Mouse (Mus musculus) intestine, postnatal 0 days (tissue): ENCODE results near the gene Ndel1. TPM values are rescaled to one million over a fixed set of nuclear protein-coding genes. Genes with fewer than 3 reads are reported as not detected.

Experiments
- ATAC-seq: fragments of 200-750 bp; cut with Nextera tagmentation; 2 replicates; pipeline ENCODE4 v1.8.0; 2017; ENCODE audit warnings: mild to moderate bottlenecking, moderate TSS enrichment, moderate library complexity
- H3K27ac ChIP-seq: fragments of 300-500 bp; sonication (generic); 2 replicates; pipeline ENCODE4 v1.5.1; 2014; ENCODE audit warnings: mild to moderate bottlenecking, low read depth, low read length, moderate library complexity
- H3K27me3 ChIP-seq: fragments of 300-500 bp; sonication (generic); replicated peaks from 2 replicates; pipeline ENCODE4 v1.6.1; 2014; ENCODE audit warnings: low read length, mixed read lengths; ENCODE audit not compliant: control insufficient read depth, insufficient read depth
- H3K36me3 ChIP-seq: fragments of 300-500 bp; sonication (generic); 2 replicates; pipeline ENCODE4 v1.6.1; 2014; ENCODE audit warnings: mild to moderate bottlenecking, moderate library complexity; ENCODE audit not compliant: control insufficient read depth, insufficient read depth
- H3K4me1 ChIP-seq: fragments of 300-500 bp; sonication (generic); replicated peaks from 2 replicates; pipeline ENCODE4 v1.6.1; 2014; ENCODE audit warnings: antibody characterized with exemption, low read length, mixed read lengths; ENCODE audit not compliant: control insufficient read depth, insufficient read depth
- H3K4me2 ChIP-seq: fragments of 300-500 bp; sonication (generic); replicated peaks from 2 replicates; pipeline ENCODE4 v1.6.1; 2014; ENCODE audit warnings: low read depth, mild to moderate bottlenecking, moderate library complexity
- H3K4me3 ChIP-seq: fragments of 300-500 bp; sonication (generic); 2 replicates; pipeline ENCODE4 v1.5.1; 2014; ENCODE audit warnings: low read depth, low read length
- H3K9ac ChIP-seq: fragments of 300-500 bp; sonication (generic); 2 replicates; pipeline ENCODE4 v1.6.1; 2014; ENCODE audit warnings: mild to moderate bottlenecking, low read depth, low read length
- H3K9me3 ChIP-seq: fragments of 300-500 bp; sonication (generic); 2 replicates; pipeline ENCODE4 v1.6.1; 2016; ENCODE audit warnings: mixed run types; ENCODE audit not compliant: control insufficient read depth
- CTCF ChIP-seq: sonication (generic); IDR thresholded peaks from 2 replicates; pipeline ENCODE4 v1.5.1; 2016; ENCODE audit warnings: low read depth, mild to moderate bottlenecking, control low read depth, antibody characterized with exemption, moderate library complexity
- WGBS: fragments of 180-500 bp; shearing (Covaris S2); extraction: QIAGEN DNeasy Blood & Tissue Kit; methylation state at CpG from one replicate; pipeline ENCODE4 v1.1.7; 2014; 5-methylcytosine and 5-hydroxymethylcytosine counted together
- polyA plus RNA-seq: library from polyadenylated mRNA; unstranded; fragments of >200 nt; fragmentation: Nextera tagmentation; extraction: Ambion mirVana; gene quantifications from 2 replicates; pipeline ENCODE4 v1.2.1, GENCODE M21; 2015

The Ndel1 gene
- polyA plus RNA-seq, 1 experiment from 2014 or later: 63.6 TPM

DNA sequence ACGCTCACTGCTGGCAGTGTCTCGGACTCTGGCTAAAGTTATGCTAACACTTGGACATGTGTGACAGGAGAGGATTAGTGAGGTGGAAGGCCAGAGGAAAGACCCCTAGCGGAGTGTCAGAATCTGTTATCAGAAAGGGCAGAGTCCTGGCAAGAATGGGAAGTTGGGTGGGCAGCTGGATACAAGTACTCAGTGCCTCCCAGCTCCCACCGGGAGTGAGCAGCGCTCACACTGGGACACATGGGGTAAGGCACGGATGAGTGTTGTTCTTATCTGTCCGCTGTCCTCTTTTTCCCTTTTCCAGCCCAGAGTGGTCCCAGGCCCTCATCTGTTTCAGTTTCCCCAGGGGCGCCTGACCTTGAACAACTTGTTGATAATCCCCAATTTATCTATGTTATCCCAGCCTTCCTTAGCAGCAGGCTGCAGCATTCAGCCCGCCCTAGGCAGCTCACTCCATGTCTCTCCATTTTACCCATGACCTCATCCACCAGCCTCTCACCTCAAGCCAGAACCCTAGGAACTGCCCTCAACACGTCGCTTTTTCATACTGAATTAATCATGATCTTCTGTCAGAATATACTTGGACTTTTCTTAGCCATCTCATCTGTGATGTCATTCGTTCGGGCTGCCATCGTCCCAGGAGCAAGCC lies 91.1 kb downstream of the Ndel1 start:
- H3K36me3 ChIP-seq: no peaks in the 10 kb centered on the region
- no peak overlapping the region for H3K27ac ChIP-seq
- H3K4me3 ChIP-seq: no peak overlapping the region
- H3K9me3 ChIP-seq: no peaks in the 10 kb centered on the region
- no peak overlapping the region for H3K9ac ChIP-seq
- ATAC-seq: no peak
- H3K27me3 ChIP-seq: no peaks in the 10 kb centered on the region
- 75% methylated on average over 14 of the region's 14 CpGs for WGBS
- TF ChIP-seq CTCF: no peak
- no peaks in the 10 kb centered on the region for H3K4me1 ChIP-seq
- no peak overlapping the region for H3K4me2 ChIP-seq

GRCm38 (mm10) chr11:68779735-68780465 lies 91.8 kb downstream of the Ndel1 start:
- WGBS: 85% methylated on average over 10 of the region's 10 CpGs
- no peak for ATAC-seq
- H3K9me3 ChIP-seq: no peaks in the 10 kb centered on the region
- H3K27me3 ChIP-seq: no peaks in the 10 kb centered on the region
- no peaks in the 10 kb centered on the region for H3K36me3 ChIP-seq
- H3K9ac ChIP-seq: no peak overlapping the region
- no peak for TF ChIP-seq CTCF
- H3K4me3 ChIP-seq: no peak overlapping the region
- H3K27ac ChIP-seq: no peak overlapping the region
- H3K4me2 ChIP-seq: no peak overlapping the region
- H3K4me1 ChIP-seq: no peaks in the 10 kb centered on the region

DNA sequence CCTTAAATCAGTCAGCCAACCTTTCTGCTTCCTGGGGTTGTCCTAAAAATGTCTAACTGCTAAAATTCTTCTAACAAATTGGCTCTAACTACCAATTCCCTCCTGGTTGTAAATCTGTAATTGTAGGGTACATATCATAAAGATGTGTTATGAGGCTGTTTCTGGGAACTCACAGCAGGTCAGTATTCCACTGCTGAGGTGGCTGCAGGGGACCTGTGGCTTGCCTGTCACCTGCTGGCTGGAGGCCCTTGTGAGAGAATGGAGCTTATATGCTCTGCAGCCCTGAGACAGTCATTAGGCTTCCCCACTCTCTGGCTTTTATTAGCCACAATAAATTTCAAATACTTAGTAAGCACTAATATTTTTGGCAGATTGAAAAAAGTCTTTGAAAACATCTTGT lies 92.8 kb downstream of the Ndel1 start:
- H3K27ac ChIP-seq: no peak overlapping the region
- no peak overlapping the region for H3K4me3 ChIP-seq
- ATAC-seq: no peak
- no peaks in the 10 kb centered on the region for H3K9me3 ChIP-seq
- no peaks in the 10 kb centered on the region; the same call in 1 of the 2 replicates for H3K36me3 ChIP-seq
- H3K4me2 ChIP-seq: no peak overlapping the region
- H3K27me3 ChIP-seq: no peaks in the 10 kb centered on the region
- H3K9ac ChIP-seq: no peak overlapping the region
- no peaks in the 10 kb centered on the region for H3K4me1 ChIP-seq
- TF ChIP-seq CTCF: no peak

DNA sequence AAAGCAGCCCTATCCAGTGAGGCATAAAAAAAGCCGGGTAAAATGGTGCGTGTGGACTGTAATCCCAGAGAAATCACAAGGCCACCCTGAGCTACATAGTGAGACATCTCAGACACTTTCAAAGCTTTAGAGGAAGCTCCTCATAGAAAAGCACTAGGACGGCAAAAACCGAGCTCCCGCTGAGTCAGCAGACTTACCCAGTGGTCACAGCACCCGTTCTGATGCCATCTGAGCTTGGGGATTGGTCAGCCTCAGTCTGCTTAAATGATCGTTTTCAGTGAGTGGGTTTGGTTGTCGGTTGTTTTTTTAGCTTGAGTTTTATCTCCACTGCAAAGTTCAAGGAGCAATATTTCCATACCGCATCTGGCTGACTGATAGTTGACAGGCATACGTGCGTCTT lies 93.7 kb downstream of the Ndel1 start:
- WGBS: 69% methylated on average over 11 of the region's 11 CpGs
- H3K36me3 ChIP-seq: no peaks in the 10 kb centered on the region; the same call in 1 of the 2 replicates
- H3K9me3 ChIP-seq: no peaks in the 10 kb centered on the region
- no peak for TF ChIP-seq CTCF
- H3K4me2 ChIP-seq: no peak overlapping the region
- no peak overlapping the region for H3K4me3 ChIP-seq
- no peak overlapping the region for H3K9ac ChIP-seq
- H3K27ac ChIP-seq: no peak overlapping the region
- H3K27me3 ChIP-seq: no peaks in the 10 kb centered on the region
- no peaks in the 10 kb centered on the region for H3K4me1 ChIP-seq
- ATAC-seq: no peak

DNA sequence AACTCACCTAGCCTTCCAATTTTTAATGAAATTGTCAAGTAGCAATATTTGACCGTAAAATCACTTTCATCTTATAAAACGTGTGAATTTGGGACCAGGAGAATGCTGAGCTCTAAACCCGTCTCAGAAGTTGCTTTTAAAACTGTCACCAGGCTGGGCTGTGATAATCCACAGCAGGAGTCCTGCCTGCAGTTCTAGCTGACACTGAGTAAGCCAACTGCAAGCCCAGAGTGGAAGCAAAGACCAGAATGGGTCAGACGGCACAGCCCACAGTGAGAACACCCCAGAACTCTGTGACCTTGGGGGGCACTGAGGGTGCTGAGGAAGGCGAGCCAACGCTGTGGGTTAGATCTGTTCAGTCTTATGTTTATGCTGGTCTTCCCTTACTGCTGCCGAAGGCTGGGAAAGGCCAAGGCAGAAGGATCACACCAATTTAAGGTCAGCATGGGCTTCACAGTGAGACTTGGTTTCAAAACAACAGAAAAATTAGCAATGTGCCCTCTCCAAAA lies 95.5 kb downstream of the Ndel1 start:
- no peak for TF ChIP-seq CTCF
- Histone ChIP-seq H3K27ac (no peak overlapping the region), H3K27me3 (no peaks in the 10 kb centered on the region), H3K4me1 (no peaks in the 10 kb centered on the region), H3K9me3 (no peaks in the 10 kb centered on the region), H3K4me2 (no peak overlapping the region), H3K4me3 (no peak overlapping the region), H3K36me3 (no peaks in the 10 kb centered on the region; the same call in 1 of the 2 replicates), H3K9ac (no peak overlapping the region)
- no peak for ATAC-seq
- WGBS: 81% methylated on average over 7 of the region's 7 CpGs

Other genes starting within 250 kb of the Ndel1 start
- 16.7 and 16.8 TPM in 2 replicates for gene Myh10, start 180.3 kb downstream of the Ndel1 start, polyA plus RNA-seq
- gene Rnf222, start 16.7 kb upstream of the Ndel1 start, polyA plus RNA-seq: 0.04 and 0.13 TPM in 2 replicates
- gene Rpl26, start 29.7 kb upstream of the Ndel1 start, polyA plus RNA-seq: 623 and 626 TPM in 2 replicates
- gene Odf4, start 55.2 kb upstream of the Ndel1 start, polyA plus RNA-seq: not detected in 2 replicates
- gene Arhgef15, start 85.6 kb upstream of the Ndel1 start, polyA plus RNA-seq: 2.6 and 3.4 TPM in 2 replicates
- 1.9 and 2.3 TPM in 2 replicates for gene Slc25a35, start 96.3 kb upstream of the Ndel1 start, polyA plus RNA-seq
- 13.6 and 16.5 TPM in 2 replicates for gene Rangrf, start 103.3 kb upstream of the Ndel1 start, polyA plus RNA-seq
- 6.4 and 7.2 TPM in 2 replicates for gene Pfas, start 136.6 kb upstream of the Ndel1 start, polyA plus RNA-seq
- 9.4 and 10.7 TPM in 2 replicates for gene Ctc1, start 144.1 kb upstream of the Ndel1 start, polyA plus RNA-seq
- gene Aurkb, start 173.8 kb upstream of the Ndel1 start, polyA plus RNA-seq: 24.3 and 26.2 TPM in 2 replicates
- 13.4 and 13.8 TPM in 2 replicates for gene Borcs6, start 187.9 kb upstream of the Ndel1 start, polyA plus RNA-seq
- 14.5 TPM in 2 replicates for gene Tmem107, start 198.9 kb upstream of the Ndel1 start, polyA plus RNA-seq
- 45.3 and 50.3 TPM in 2 replicates for gene Vamp2, start 216.6 kb upstream of the Ndel1 start, polyA plus RNA-seq
- 7.2 and 11.3 TPM in 2 replicates for gene Per1, start 223.4 kb upstream of the Ndel1 start, polyA plus RNA-seq
- 0.21 and 0.37 TPM in 2 replicates for gene Hes7, start 248.5 kb upstream of the Ndel1 start, polyA plus RNA-seq